Mouse (Mus musculus): ENCODE results near the gene Ptpn22.

The Ptpn22 gene

DNA sequence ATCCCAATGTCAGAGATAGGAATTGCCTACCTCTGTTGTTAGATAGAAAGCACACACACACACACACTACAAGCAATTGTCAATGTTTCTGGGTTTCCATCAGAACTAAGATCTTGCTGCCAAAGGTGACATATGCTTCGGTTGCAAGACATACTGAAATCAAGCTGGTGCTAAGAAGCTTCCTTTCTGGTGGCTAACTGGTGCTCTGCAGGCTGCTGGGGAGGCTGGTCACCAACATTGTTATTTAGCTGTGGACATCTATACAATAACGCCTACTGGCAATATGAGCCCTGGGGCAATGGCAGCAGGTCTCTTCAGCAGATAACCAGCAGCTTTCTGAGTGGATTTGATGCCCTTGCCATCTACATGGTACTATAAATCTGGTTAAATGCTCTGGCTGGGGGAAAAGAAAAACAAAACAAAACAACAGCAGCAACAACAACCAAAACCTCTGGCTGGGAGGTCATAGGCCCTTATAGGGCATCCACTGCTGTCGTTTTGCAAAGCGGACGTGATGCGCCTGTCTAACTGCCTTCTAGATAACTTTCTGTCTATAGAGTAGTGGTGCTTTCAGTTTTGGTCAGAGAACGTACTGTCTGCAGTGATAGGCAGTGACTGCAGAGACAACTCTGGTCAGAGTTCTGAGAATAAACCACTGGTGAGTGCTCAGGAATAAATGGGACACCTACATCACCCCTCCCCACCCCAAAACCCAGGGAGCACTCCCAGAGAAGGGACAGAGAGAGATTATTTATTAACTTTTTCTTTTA lies 2.4 kb upstream of the Ptpn22 start:
- in situ Hi-C loops (cut with MseI, MboI), result no loop called here

- in situ Hi-C loops (cut with MseI, MboI), result no loop called here
These were observed 1.5 kb upstream of the Ptpn22 start for GRCm38 (mm10) chr3:103857977-103858563.

DNA sequence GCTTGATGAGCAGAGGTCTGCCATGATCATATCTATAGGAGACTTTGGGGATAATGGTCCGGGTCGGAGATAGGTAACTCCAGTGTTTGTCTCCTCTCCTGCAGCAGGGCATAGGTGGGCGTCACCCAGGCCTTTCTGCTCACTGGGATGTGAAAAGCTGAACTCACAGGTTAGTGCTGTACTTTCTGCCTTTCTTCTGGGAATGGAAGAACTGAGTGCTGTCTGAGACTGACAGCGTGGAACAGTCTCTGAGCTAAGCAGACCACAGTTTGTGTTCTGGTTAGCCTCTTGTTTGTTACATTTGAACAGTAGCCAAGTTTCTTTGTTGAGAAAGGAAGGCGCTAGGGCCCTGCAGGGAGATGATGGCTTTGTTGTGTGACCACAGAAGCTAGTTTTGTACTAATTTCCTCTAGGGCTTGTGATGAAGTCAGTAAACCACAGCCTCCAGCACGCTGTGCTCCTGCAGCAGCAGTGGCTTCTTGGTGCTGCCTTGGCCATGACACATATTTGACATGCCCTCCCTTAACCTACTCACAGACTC lies 326 bp downstream of the Ptpn22 start:
- in situ Hi-C loops (cut with MseI, MboI), result no loop called here

GRCm38 (mm10) chr3:103862721-103863220 lies 3.2 kb downstream of the Ptpn22 start:
- in situ Hi-C loops (cut with MseI, MboI), result no loop called here

- in situ Hi-C loops (cut with MseI, MboI), result no loop called here
These were observed 4.6 kb downstream of the Ptpn22 start for GRCm38 (mm10) chr3:103864200-103864599.

DNA sequence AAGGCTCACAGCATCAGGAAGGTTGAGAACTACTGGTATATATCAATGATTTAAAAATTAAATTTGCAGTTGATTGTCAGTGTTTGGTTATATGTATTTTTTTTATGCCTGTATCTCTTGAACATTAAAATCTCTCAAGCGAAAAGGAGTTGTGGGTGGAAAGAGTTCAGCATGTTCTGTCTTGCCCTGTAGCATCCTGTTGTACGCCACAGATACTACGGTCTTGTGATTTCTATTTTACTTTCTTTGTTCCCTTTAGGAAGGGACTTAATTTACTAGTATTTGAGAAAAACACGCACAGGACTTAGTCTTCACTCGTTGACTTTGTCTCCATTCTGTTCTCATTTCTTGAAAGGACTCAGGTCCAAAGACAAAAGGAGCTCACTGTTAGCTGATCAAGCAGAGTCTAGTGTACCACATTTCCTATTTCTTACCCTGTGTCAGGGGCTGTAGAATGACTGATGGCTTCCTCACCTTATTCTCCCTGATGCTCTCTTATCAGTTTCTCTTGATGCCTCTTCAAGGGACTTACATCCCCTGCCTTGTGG lies 7.9 kb downstream of the Ptpn22 start:
- in situ Hi-C loops (cut with MseI, MboI), result no loop called here

GRCm38 (mm10) chr3:103868008-103868407 lies 8.4 kb downstream of the Ptpn22 start:
- in situ Hi-C loops (cut with MseI, MboI), result no loop called here

DNA sequence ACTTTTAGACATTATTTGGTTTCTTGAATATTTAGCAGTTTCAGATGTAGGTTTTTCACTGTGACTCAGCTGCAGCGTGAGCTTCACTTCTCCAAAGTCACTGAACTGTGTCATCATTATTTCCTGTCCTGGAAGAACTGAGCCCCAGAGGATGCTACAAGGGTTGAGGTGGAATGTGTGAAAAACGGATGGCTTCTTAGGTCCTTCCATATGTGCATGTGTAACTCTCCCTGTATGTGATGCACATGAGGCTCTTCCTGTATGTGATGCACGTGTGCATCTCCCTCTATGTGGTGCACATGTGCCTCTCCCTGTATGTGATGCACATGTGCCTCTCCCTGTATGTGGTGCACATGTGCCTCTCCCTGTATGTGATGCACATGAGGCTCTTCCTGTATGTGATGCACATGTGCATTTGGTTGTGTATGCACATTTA lies 13.1 kb downstream of the Ptpn22 start:
- in situ Hi-C loops (cut with MseI, MboI), result no loop called here

GRCm38 (mm10) chr3:103874329-103874728 lies 14.7 kb downstream of the Ptpn22 start:
- in situ Hi-C loops (cut with MseI, MboI), result no loop called here

- in situ Hi-C loops (cut with MseI, MboI), result loop anchor here in 1 of 2 experiments (5.0 kb wide), 1 partner anchor 34 kb away; no protein-coding TSS in a partner anchor
These were observed 26.4 kb downstream of the Ptpn22 start for GRCm38 (mm10) chr3:103885946-103886345.

- in situ Hi-C loops (cut with MseI, MboI), result loop anchor here in 1 of 2 experiments (5.0 kb wide), 1 partner anchor 35 kb away; no protein-coding TSS in a partner anchor
These were observed 28.0 kb downstream of the Ptpn22 start for GRCm38 (mm10) chr3:103887581-103887980.

DNA sequence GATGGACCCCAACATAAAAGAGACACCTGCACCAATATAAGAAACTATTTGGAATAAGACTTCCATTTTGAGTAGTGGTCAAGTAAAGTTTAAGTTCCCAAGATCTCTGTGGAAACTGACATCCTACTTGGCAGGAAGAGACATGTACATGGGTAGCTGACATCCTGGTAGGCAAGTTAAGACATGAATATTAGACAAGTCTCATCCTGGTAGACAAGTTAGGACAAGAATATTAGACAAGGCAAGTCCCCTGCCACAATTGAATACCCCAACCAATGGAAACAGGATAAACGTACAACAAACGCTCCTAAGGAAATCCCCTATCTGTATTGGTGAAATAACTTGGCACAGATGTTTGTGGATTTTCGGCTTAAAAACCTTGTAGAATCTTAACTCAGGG lies 33.8 kb downstream of the Ptpn22 start:
- in situ Hi-C loops (cut with MseI, MboI), result no loop called here

DNA sequence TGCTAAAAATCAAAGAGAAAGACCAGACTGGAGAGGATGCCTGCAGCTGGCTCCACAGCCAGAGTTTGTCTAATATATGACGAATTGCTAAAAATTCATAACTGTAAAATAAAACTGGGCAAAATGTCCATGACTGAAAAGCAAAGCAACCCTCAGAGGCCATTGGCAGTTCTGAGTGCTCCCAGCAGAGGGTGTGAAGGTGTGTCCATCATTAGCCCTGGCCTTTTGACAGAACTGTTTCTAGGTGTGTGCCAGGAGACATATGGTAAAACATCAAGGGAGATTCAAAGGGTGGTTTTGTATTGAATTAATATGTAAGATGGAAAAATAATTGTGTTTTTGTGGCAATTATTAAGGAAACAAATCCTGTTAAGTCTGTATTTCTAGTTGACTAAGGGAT lies 45.1 kb downstream of the Ptpn22 start:
- in situ Hi-C loops (cut with MseI, MboI), result no loop called here

DNA sequence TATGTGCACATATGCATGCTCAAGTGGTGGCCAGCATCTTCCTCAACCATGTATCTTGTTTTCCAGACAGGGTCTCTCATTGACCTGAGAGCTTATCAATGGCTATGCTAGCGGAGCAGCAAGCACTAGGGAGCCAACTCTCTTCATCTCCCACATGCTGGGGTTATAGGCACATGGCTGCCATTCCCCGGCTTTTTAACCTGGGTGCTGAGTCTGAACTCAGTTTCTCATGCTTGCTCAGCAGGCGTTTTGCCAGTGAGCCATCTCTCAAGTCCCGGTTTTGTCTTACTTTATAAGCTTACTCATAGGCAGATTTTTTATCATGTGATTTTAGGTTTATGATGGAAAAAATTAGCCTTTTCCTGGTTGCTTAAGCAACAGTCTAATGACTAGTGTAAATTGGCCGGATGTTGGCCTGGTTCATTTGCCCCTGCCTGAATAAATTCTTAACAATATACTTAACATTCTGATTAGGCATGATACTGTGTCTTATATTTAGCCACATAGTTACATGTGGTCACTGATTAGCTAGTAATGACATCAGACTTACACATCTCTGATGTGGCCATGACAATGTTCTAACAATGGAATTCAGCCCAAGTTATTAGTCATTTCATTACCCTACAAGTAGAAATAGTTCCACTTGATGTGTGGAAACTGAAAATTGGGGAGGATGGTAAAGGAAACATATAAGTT lies 47.9 kb downstream of the Ptpn22 start:
- in situ Hi-C loops (cut with MseI, MboI), result no loop called here

DNA sequence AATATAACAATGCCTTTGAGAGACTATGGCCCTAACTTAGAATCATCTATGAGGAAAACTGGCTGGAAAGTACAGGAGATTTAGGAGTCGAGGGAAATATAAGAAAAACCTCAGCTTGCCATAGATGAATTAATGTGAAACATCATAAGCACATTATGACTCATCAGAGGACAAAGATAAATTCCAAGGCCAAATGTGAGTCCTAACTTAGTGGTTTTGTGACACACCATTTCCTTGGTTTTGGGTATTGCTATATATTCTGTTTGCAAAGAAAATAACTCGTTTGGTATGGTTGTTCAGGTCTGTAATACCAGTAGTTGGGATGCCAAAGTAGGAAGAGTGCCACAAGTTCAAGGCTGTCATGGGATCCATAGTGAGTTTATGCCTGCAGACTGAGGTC lies 49.2 kb downstream of the Ptpn22 start:
- in situ Hi-C loops (cut with MseI, MboI), result no loop called here

DNA sequence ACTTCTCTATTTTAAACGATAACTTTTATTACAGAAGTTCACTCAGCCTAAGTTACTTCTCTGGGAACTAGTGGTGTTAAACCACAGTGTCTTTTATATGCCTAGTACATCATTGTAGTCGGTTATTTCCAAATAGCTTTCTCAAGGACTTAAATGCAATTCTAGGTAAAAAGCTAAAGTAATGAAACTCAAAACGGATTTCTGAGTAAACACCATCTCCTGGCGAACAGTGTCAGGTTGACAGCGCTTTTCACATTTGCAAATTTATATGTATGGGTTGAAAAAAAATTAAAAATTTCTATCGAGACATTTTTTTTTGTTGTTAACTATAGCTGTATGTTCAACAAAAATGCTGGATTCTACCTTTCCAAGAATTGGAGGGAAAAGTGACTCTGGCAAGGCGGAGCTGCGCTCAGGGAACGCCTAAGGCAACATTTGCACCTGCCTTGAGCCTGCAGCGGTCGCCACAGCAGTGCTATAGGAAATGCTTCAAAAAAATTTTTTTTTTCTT lies 53.9 kb downstream of the Ptpn22 start:
- in situ Hi-C loops (cut with MseI, MboI), result no loop called here

DNA sequence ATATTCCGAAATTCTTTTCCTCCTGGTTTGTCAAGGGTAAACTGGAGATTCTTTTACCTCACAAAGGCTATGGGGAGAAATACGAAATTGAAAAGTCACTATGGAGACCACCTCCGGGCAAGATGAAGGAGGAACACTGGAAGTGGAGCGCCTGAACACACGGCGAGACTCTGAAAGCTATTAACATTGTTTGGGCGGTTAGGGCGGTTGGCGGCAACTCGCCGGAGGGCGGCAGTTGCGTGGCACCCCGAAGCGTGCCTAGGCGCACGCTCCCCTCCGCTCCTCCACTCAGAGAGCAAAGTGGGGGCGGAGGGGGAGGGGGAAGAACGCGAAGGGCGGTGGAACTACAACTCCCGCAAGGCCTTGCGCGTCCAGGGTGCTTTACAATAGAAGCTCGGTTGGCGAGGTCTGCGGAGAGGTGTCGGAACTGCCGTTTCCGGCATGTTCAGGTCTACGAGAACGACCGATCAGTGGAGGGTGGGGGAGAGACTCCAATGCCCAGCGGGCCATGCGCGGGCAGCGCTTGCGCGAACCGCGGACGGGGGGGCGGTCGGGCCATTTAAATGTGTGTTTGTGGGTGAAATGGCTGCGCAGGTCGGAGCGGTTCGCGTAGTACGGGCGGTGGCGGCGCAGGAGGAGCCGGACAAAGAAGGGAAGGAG lies 54.5 kb downstream of the Ptpn22 start, which contains the start of gene Rsbn1:
Gene Rsbn1 (plus strand): TSS at position 111 of the 660 bp plus-strand sequence.
- in situ Hi-C loops (cut with MseI, MboI), result no loop called here

DNA sequence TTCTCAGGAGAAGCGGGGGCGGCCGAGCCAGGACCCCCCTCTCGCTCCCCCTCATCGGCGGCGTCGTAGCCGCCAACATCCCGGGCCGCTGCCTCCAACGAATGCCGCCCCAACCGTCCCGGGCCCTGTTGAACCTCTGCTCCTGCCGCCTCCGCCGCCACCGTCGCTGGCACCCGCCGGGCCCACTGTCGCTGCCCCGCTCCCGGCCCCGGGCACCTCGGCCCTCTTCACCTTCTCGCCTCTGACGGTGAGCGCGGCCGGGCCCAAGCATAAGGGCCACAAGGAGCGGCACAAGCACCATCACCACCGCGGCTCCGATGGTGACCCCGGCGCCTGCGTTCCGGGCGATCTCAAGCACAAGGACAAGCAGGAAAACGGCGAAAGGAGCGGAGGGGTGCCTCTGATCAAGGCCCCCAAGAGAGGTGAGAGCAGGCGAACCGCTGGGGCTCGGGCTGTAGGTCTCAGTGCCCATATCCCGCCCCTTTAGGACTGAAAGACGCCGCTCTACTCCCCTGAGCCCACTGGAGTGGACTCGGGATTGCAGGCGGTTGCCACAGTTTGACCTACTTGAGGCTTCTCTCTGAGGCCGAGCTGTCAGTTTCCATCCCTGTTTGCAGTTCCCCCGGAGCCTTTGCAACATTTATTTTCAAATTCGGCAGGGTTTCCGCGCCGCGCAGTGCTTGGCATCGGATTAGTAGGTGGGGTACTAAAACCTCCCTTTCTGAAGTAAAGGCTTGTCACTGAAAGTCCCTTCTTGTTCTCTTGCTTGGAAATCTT lies 55.3 kb downstream of the Ptpn22 start:
- in situ Hi-C loops (cut with MseI, MboI), result no loop called here

DNA sequence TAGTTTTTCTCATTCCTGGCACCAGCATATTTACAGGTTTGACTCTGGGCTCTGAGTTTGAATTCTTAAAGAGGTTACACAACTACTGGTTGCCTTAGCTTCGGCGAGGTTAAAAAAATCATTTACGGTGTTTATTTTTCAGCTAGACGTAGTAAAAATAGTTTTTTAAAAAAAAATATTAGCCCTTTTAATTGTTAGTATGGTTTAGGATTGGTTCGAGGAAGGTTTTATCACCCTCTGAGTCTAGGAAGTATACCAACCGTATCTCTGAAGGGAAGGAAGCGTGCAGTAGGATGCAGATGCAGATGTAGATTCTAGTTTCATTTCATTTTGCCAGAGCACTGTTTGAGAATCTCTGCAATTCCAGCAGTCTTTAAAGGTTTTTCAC lies 55.9 kb downstream of the Ptpn22 start:
- in situ Hi-C loops (cut with MseI, MboI), result no loop called here

DNA sequence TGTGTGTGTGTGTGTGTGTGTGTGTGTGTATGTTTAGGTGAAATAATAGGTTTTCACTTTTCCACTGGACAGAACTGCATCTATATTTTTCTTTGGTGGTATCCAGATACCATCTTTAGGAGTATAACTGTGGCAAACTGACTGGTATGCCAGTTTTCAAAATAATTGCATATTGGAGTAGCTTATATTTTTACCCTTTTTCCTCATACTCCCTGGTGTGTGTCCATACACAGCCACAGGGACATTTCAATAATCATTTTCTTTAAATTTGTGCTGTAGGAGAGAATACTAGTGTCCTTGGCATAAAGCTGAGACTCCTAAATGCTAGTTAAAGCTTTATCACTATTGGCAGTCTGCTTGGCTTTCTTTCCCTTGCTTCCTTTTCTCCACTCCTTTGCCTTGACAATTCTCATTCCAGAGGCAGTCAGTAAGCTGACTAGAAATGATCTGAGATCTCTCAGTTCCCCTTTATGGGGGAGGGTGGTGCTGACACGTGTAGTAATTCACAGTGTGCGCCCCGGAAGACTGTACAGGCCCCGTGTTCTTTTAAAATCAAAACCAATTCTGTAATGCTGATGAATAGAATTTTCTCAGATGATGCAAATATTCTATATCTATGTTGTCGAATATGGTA lies 56.7 kb downstream of the Ptpn22 start:
- in situ Hi-C loops (cut with MseI, MboI), result no loop called here
